ENCODE assay signal across 10 mouse cellular contexts in the genomic region with DNA sequence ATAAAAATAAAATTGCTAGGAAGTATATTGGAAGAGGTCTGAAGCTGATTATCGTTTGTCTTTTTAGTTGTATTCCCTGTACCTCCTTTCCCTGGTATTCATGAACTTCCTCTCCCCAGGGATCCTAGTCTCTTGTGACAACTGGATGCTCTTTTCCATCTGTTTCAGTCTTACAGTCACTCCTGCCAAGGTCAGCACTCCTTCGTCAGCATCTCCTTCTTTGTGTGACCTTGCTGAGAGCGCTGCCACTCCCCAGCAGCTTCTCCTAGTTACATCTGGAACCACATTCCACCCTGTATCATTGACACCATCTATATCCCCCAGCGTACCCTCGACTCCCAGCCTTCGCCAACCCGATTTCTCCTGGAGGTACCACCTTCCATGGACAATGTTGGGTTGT. TPM values are rescaled to one million over a fixed set of nuclear protein-coding genes. Genes with fewer than 3 reads are reported as not detected.
A peak's percentile ranks its signal among the peaks of the same experiment; 100 is the strongest.
DNase-seq lines count a peak whose midpoint lies in the region; ATAC-seq and TF ChIP-seq lines count a peak whose summit lies in the region.
"Had no signal": no experiment of that assay in that cellular context is flagged by ENCODE, and none has a peak within 500 bp of the region (broad histone marks: within the 10 kb centered on the region; RNA-seq: fewer than 3 reads in every experiment).

No protein-coding gene starts in this region.

- H3K4me2 ChIP-seq in intestine, embryonic 14.5 days (ENCODE audit: low read length): peak overlapping the region; percentile 26
- no peak overlapping the region for H3K4me2 ChIP-seq in intestine, embryonic 16.5 days (ENCODE audit: low read depth, low read length)
- H3K4me2 ChIP-seq in stomach, embryonic 15.5 days: 0 out of 2 replicates have a peak overlapping the region, but pooled peaks have one; percentile 12
- no peak overlapping the region for H3K4me2 ChIP-seq in stomach, postnatal 0 days (replicated peaks; ENCODE audit: low read depth)
- H3K4me2 ChIP-seq in neural tube, embryonic 15.5 days: peak overlapping the region; percentile 31

- H3K9ac ChIP-seq in intestine, embryonic 14.5 days (ENCODE audit: low read length): no peak overlapping the region
- no peak overlapping the region for H3K9ac ChIP-seq in intestine, embryonic 16.5 days (ENCODE audit: low read depth, low read length)
- no peak overlapping the region for H3K9ac ChIP-seq in stomach, embryonic 15.5 days
- H3K9ac ChIP-seq in stomach, postnatal 0 days (ENCODE audit: low read length): no peak overlapping the region
- no peak overlapping the region for H3K9ac ChIP-seq in neural tube, embryonic 15.5 days (replicated peaks)

- no peaks in the 10 kb centered on the region for H3K4me1 ChIP-seq in intestine, embryonic 14.5 days (replicated peaks; ENCODE audit: control insufficient read depth, insufficient read depth, low read length)
- no peaks in the 10 kb centered on the region for H3K4me1 ChIP-seq in intestine, embryonic 16.5 days (ENCODE audit: control insufficient read depth, insufficient read depth, low read length)
- no peaks in the 10 kb centered on the region for H3K4me1 ChIP-seq in stomach, embryonic 15.5 days
- H3K4me1 ChIP-seq in stomach, postnatal 0 days (replicated peaks; ENCODE audit: control insufficient read depth, insufficient read depth): no peaks in the 10 kb centered on the region
- 0 out of 2 replicates have a peak, but pooled peaks cover 6% of the 10 kb centered on the region for H3K4me1 ChIP-seq in neural tube, embryonic 15.5 days

- H3K27me3 ChIP-seq in intestine, embryonic 14.5 days (replicated peaks; ENCODE audit: control insufficient read depth, insufficient read depth, low read length): no peaks in the 10 kb centered on the region
- no peaks in the 10 kb centered on the region for H3K27me3 ChIP-seq in intestine, embryonic 16.5 days (replicated peaks; ENCODE audit: control insufficient read depth, insufficient read depth, low read length)
- H3K27me3 ChIP-seq in stomach, embryonic 15.5 days (replicated peaks): no peaks in the 10 kb centered on the region
- no peaks in the 10 kb centered on the region for H3K27me3 ChIP-seq in stomach, postnatal 0 days (ENCODE audit: control insufficient read depth, insufficient read depth, low read length)
- H3K27me3 ChIP-seq in neural tube, embryonic 15.5 days (replicated peaks): no peaks in the 10 kb centered on the region

- WGBS in intestine, embryonic 14.5 days: 66% methylated on average over 7 of the region's 7 CpGs
- WGBS in intestine, embryonic 16.5 days: 69% methylated on average over 7 of the region's 7 CpGs
- 63% methylated on average over 7 of the region's 7 CpGs for WGBS in stomach, embryonic 15.5 days
- WGBS in stomach, postnatal 0 days: 66% methylated on average over 7 of the region's 7 CpGs
- WGBS in neural tube, embryonic 15.5 days: 76% methylated on average over 7 of the region's 7 CpGs

- no peak overlapping the region for H3K4me3 ChIP-seq in intestine, embryonic 14.5 days (ENCODE audit: low read depth, low read length)
- H3K4me3 ChIP-seq in intestine, embryonic 16.5 days (ENCODE audit: low read length): no peak overlapping the region
- no peak overlapping the region for H3K4me3 ChIP-seq in stomach, embryonic 15.5 days (replicated peaks)
- no peak overlapping the region for H3K4me3 ChIP-seq in stomach, postnatal 0 days (ENCODE audit: low read depth, low read length)
- no peak overlapping the region for H3K4me3 ChIP-seq in neural tube, embryonic 15.5 days (replicated peaks)

- TF ChIP-seq CTCF in stomach, postnatal 0 days (IDR thresholded peaks at IDR 0.05; ENCODE audit: low read depth): no peak

- ATAC-seq in intestine, embryonic 14.5 days (replicated peaks; ENCODE audit: low FRiP score, low TSS enrichment, low read depth): no peak
- no peak for ATAC-seq in intestine, embryonic 16.5 days
- ATAC-seq in stomach, embryonic 15.5 days (ENCODE audit: insufficient read depth, low FRiP score, low read depth): no peak
- ATAC-seq in stomach, postnatal 0 days (ENCODE audit: low FRiP score, low TSS enrichment): no peak
- 0 out of 2 replicates have a peak, but pooled peaks have one; percentile 20 for ATAC-seq in granulocyte monocyte progenitor cell, adult 5-6 weeks (replicated peaks; ENCODE audit: poor library complexity, severe bottlenecking)
- no peak for ATAC-seq in neural tube, embryonic 15.5 days (ENCODE audit: low FRiP score)
- ATAC-seq in CD4-positive, CD25-positive, alpha-beta regulatory T cell, adult 4 months: no peak

- no peaks in the 10 kb centered on the region for H3K36me3 ChIP-seq in intestine, embryonic 14.5 days (ENCODE audit: control insufficient read depth, insufficient read depth, low read length)
- no peaks in the 10 kb centered on the region for H3K36me3 ChIP-seq in intestine, embryonic 16.5 days (ENCODE audit: control insufficient read depth, insufficient read depth, low read length)
- H3K36me3 ChIP-seq in stomach, embryonic 15.5 days: no peaks in the 10 kb centered on the region
- no peaks in the 10 kb centered on the region for H3K36me3 ChIP-seq in stomach, postnatal 0 days (ENCODE audit: control insufficient read depth, insufficient read depth, low read length)
- H3K36me3 ChIP-seq in neural tube, embryonic 15.5 days: no peaks in the 10 kb centered on the region

- no peak overlapping the region for H3K27ac ChIP-seq in intestine, embryonic 14.5 days (ENCODE audit: low read depth)
- no peak overlapping the region for H3K27ac ChIP-seq in intestine, embryonic 16.5 days (ENCODE audit: low read length)
- H3K27ac ChIP-seq in stomach, embryonic 15.5 days: no peak overlapping the region
- H3K27ac ChIP-seq in stomach, postnatal 0 days (replicated peaks): no peak overlapping the region
- no peak overlapping the region for H3K27ac ChIP-seq in neural tube, embryonic 15.5 days (replicated peaks)

- no peak for DNase-seq in intestine, embryonic 14.5 days (ENCODE audit: low spot score)
- no peak for DNase-seq in stomach, postnatal 0 days (ENCODE audit: low spot score)
- DNase-seq: cerebellum, postnatal 36 days; kidney, adult 11 months; layer of hippocampus, adult 9-11 months had no signal

- H3K9me3 ChIP-seq in intestine, embryonic 14.5 days (ENCODE audit: control insufficient read depth, low read length): no peaks in the 10 kb centered on the region
- no peaks in the 10 kb centered on the region for H3K9me3 ChIP-seq in intestine, embryonic 16.5 days (ENCODE audit: control insufficient read depth, low read length)
- no peaks in the 10 kb centered on the region for H3K9me3 ChIP-seq in stomach, embryonic 15.5 days
- H3K9me3 ChIP-seq in stomach, postnatal 0 days (ENCODE audit: control insufficient read depth, low read length): no peaks in the 10 kb centered on the region
- no peaks in the 10 kb centered on the region for H3K9me3 ChIP-seq in neural tube, embryonic 15.5 days (replicated peaks)

- TF ChIP-seq EP300 in stomach, postnatal 0 days (optimal IDR thresholded peaks at IDR 0.05): no peak

RNA-seq across cellular contexts. Expression of gene Bbx, which starts 49.7 kb away (rescaled TPM):
- polyA plus RNA-seq in intestine, embryonic 14.5 days (2014; fragmentation: Nextera tagmentation; extraction: Ambion mirVana): 34.0 and 38.2 TPM in 2 replicates
- polyA plus RNA-seq in intestine, embryonic 16.5 days (2015; fragmentation: Nextera tagmentation; extraction: Ambion mirVana): 28.8 and 30.7 TPM in 2 replicates
- polyA plus RNA-seq in stomach, embryonic 15.5 days (2015; fragmentation: Nextera tagmentation; extraction: Ambion mirVana): 41.8 and 43.2 TPM in 2 replicates
- 17.9 TPM in 2 replicates for polyA plus RNA-seq in stomach, postnatal 0 days (2015; fragmentation: Nextera tagmentation; extraction: Ambion mirVana)
- 22.8 and 29.6 TPM in 2 replicates for total RNA-seq in granulocyte monocyte progenitor cell, adult 5-6 weeks (2014; fragmentation: Nextera tagmentation)
- total RNA-seq in granulocyte monocyte progenitor cell, adult 5-6 weeks (2017): 30.9 and 33.7 TPM in 2 replicates
- polyA plus RNA-seq in neural tube, embryonic 15.5 days (2015; fragmentation: Nextera tagmentation; extraction: Ambion mirVana): 15.4 and 22.3 TPM in 2 replicates
- 10 to 100 TPM; 54.7 to 65.5 TPM for polyA plus RNA-seq in CD4-positive, CD25-positive, alpha-beta regulatory T cell, adult 4 months (2017; shearing (Covaris generic))

Comparison
In these comparisons a context has a peak if more than half of its experiments do, and no peak if none do; other contexts are left out.
1. H3K4me2 ChIP-seq: peak in intestine, embryonic 14.5 days (single experiment), stomach, embryonic 15.5 days (single experiment) and neural tube, embryonic 15.5 days (single experiment); none in intestine, embryonic 16.5 days (single experiment) and stomach, postnatal 0 days (single experiment).